Mouse (Mus musculus): ENCODE results near the gene Hes5. TPM values are rescaled to one million over a fixed set of nuclear protein-coding genes. Genes with fewer than 3 reads are reported as not detected.

Gene Hes5
- total RNA-seq, 2 experiments from 2014 or later, result not detected

DNA sequence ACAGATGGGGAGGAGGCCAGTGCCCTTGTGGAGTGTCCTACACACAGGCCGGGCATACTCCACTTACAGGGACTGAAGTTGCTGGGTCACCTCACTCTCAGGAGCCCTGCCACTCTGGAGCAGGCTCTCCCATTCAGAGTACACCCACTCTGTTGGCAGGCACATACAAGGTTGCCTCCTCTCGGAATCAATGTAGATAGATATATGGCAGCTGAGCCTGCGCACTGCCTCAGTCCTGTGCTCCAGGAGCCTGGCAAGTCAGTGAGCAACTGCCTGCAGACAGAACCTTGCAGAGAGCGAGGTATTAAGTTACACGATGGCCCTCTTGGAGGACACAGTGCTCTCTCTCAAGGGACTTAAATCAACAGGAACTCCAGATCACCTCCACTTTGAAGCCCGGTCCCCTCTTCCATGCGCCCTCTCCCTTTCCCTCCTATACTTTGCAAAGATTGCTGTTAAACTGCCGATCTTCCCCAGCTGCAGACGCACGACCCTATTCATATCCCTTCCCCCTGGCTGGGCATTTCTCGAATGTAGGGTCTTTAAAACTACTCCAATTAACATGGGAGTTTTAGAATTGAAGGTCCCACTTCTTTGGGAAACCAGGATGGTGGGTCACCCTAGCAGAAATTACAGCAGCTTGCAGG lies 2.6 kb downstream of the Hes5 start:
- no peak for ATAC-seq (replicated peaks; ENCODE audit: low FRiP score, low TSS enrichment, poor library complexity, severe bottlenecking)

DNA sequence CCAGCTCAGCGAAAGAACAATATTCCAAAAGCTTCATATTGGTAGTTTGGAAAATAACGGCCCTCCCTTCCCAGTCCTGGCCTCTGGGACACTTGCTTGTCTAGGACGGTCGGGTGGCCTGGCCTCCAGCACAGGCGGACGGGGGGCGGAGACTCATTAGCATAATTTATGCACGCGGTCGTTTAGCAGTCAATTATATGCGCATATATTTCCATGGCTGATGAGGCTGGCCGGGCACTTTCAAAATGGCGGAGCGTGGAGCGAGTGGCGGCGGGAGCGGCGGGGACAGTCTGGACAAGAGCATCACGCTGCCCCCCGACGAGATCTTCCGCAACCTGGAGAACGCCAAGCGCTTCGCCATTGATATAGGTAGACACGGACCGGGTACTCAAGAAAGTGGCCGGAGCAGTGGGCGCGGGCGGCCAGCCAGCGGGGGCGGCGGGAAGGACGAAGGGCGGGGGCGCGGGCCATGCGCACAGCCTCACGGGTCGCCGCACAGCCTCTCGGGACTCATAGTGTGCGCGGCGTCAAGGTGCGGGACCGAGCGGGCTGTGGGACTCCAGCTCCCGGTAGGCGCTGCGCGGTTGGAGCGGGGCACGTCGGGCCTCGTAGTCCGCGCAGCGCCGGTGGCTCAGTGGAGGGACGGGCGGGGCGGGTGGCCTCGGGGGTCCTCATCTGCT lies 3.3 kb downstream of the Hes5 start, which contains the start of gene Pank4:
Pank4 (plus strand) TSS at position 223 of the 680 bp plus-strand sequence.
- ATAC-seq (replicated peaks; ENCODE audit: low FRiP score, low TSS enrichment, poor library complexity, severe bottlenecking), result peak; percentile 75

DNA sequence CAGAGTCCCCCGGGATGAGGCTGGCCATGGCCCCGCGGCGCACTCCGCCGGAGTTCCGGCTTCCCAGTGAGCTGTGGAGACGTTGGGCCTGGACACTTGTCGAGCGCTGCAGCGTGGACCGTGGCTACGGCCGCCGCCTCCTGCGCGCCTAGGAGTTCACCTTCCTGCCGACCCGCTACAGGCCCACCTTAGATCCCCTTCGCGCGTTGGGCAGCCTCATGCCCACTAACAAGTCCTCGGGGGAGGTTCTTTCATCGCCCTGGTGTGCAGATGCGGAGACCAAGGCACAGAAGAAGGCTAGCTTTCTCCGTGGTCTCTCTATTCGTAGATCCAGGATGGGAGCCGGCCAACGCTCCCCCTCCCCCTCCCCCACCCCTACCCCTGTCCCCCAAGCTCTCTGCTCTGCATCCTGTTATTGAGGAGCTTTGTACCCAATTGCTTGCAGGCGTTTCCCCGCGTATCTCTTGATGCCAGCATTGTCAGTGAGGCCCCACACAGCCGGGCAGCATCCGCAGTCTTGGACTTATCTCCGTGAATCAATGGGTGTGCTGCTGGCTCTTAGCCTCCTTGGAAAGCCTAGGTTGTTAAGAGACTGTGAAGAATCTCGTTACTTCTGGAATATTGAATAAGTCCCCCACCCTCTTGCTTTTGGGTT lies 4.0 kb downstream of the Hes5 start:
- peak; percentile 71 for ATAC-seq (replicated peaks; ENCODE audit: low FRiP score, low TSS enrichment, poor library complexity, severe bottlenecking)

- ATAC-seq (replicated peaks; ENCODE audit: low FRiP score, low TSS enrichment, poor library complexity, severe bottlenecking), result no peak
Observed at GRCm38 (mm10) chr4:154965856-154966255, 5.1 kb downstream of the Hes5 start.

DNA sequence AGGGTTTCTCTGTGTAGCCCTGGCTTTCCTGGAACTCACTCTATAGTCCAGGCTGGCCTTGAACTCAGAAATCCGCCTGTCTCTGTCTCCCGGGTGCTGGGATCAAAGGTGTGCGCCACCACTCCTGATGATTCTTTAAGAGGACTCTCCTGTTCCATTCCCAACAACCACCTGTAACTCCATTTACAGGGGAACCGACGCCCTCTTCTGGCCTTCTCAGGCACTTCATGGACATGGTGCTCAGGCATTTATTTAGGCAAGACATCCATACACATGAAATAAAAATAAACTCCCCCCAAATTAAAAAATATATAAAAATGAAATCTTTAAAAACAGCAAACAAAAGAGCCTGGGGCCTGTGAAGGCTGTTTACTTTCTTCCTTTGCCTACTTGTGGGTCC lies 6.5 kb downstream of the Hes5 start:
- no peak for ATAC-seq (replicated peaks; ENCODE audit: low FRiP score, low TSS enrichment, poor library complexity, severe bottlenecking)

DNA sequence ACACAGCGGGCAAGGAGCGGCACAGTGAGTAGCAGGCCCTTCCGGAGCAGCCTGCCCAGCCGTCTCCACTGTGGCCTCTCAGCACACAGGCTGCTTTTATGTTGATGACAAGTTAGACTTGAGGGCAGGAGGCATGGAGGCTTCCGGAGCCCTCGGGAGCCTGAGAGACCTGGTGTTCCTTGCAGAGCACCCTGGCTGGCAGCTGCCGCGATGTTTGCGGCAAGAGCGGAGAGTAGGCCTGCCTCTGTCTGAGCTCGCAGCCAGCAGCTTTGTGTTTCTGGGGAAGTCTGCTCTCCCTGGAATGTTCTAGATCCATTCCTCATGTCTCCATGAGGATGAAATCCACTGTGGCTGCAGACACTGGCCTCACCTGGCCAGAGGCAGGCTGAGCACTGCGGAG lies 11.8 kb downstream of the Hes5 start:
- no peak for ATAC-seq (replicated peaks; ENCODE audit: low FRiP score, low TSS enrichment, poor library complexity, severe bottlenecking)

DNA sequence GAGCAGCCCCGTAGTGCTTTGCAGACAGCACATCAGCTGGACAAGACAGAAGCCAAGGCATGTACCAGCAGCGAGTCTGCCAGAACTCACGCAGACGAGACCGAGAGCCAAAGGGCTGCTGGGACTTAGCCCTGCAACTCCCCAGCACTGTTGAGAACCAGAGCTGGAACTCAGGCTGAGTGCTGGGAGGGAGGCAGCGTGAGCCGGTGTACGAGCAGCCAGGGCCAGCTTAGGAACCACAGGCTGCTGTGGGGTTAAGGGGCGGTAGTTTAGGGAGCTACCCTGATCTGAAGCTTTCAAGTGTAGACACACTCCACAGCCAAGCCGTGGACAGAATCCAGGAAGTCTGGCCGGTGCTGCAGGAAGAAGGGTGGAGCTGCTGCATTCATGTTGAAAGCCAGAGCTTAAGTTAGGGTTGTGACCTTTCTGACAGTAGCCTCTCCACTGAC lies 13.5 kb downstream of the Hes5 start:
- no peak for ATAC-seq (replicated peaks; ENCODE audit: low FRiP score, low TSS enrichment, poor library complexity, severe bottlenecking)

GRCm38 (mm10) chr4:154980110-154980509 lies 19.4 kb downstream of the Hes5 start:
- no peak for ATAC-seq (replicated peaks; ENCODE audit: low FRiP score, low TSS enrichment, poor library complexity, severe bottlenecking)

DNA sequence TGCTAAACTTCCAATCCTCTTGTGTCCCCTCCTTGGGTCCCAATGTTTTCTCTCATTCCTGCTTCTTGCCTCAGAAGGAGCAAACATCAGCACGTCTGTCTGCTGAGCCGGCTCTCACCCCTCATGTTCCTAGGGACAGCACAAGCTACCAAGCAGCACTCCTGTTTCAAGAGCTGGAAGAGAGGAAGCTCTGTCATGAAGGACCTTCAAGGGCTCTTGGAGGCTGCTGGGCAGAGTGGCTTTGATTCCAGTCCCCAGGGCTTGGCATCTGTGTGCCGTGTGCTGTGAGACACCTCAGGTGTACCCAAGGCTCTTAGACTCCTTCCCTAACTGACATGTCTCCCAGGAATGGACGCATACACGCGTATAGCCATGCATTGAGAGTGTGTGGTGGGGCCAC lies 20.4 kb downstream of the Hes5 start:
- peak; percentile 1; the same call in 1 of the 2 replicates for ATAC-seq (replicated peaks; ENCODE audit: low FRiP score, low TSS enrichment, poor library complexity, severe bottlenecking)

GRCm38 (mm10) chr4:154981530-154981929 lies 20.8 kb downstream of the Hes5 start:
- peak; percentile 75 for ATAC-seq (replicated peaks; ENCODE audit: low FRiP score, low TSS enrichment, poor library complexity, severe bottlenecking)

DNA sequence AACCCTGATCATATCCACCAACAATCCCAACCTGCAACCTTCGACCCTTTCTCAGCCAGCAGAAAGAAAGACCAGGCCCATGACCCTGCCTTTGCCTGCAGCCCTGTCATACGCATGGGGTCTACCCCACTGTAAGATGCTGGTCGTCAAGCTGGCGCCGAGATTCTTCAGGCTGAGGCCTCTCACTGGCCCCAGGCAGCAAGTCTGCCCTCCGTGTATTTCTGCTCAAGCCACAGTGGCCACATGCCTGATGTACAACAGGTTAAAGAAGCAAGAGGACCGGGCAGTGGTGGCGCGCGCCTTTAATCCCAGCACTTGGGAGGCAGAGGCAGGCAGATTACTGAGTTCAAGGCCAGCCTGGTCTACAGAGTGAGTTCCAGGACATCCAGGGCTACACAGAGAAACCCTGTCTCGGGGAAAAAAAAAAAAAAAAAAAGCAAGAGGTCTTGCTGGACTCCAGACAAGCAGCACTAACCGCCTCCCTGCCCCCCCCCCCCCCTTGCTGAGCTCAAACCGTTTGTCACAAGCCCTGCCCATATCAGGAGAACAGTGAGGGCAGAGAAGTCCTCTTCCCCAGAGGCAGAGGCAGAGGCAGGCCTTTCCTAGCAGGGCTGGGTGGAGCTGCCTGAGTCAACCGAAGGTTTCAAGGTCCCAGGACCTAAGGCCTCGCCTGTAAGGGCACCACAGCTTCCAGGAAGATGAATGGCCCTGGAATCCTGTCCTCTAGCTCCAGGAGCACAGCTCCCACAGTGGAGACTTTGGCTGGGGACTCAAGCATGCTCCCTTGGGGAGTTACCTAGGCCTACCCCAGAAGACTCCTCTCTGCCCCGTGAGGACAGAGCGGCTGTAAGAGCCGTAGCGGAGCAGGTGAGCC lies 21.8 kb downstream of the Hes5 start:
- 0 out of 2 replicates have a peak, but pooled peaks have one; percentile 24 for ATAC-seq (replicated peaks; ENCODE audit: low FRiP score, low TSS enrichment, poor library complexity, severe bottlenecking)

- ATAC-seq (replicated peaks; ENCODE audit: low FRiP score, low TSS enrichment, poor library complexity, severe bottlenecking), result no peak
Observed at GRCm38 (mm10) chr4:154983767-154984166, 23.0 kb downstream of the Hes5 start.

- ATAC-seq (replicated peaks; ENCODE audit: low FRiP score, low TSS enrichment, poor library complexity, severe bottlenecking), result no peak
Observed at GRCm38 (mm10) chr4:154985151-154985777, 24.5 kb downstream of the Hes5 start.

DNA sequence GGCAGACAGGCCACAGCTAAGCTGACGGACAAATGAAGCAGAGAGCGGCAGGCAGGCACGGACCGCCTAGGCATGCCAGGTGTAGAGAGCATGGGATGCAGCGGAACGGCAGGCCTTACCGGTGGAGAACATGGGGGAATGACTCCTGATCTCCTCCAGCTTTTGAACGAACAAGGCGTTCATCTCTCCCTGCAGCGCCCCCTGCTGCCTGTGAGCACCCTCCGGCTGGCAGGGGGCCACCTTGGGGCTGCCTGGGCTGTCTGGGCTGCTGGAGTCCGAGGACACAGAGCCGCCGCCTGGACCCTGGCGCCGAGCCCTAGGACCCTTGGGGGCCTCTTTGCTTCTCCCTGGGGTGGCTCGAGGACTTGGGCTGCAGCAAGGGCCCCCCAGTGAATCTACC lies 25.4 kb downstream of the Hes5 start:
- peak; percentile 51 for ATAC-seq (replicated peaks; ENCODE audit: low FRiP score, low TSS enrichment, poor library complexity, severe bottlenecking)

DNA sequence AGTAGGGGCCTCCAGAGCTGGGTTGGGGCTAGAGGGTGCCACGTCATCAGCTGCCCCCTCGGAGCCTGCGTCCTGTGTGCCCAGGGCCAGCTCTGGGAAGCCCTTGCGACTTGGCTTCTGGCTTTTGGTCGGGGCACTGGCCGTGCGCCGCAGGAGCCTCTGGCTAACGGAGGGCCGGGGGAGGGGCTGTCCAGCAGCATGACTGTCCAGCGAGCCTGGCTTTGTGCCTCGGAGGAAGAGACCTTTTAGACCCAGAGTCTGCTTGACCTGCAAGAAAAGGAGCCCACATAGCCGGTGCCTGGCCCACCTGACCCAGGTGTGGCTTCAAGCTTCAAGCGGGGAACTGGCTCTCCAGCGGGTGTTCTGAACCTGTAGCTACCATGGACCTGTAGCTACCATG lies 26.0 kb downstream of the Hes5 start:
- no peak for ATAC-seq (replicated peaks; ENCODE audit: low FRiP score, low TSS enrichment, poor library complexity, severe bottlenecking)

DNA sequence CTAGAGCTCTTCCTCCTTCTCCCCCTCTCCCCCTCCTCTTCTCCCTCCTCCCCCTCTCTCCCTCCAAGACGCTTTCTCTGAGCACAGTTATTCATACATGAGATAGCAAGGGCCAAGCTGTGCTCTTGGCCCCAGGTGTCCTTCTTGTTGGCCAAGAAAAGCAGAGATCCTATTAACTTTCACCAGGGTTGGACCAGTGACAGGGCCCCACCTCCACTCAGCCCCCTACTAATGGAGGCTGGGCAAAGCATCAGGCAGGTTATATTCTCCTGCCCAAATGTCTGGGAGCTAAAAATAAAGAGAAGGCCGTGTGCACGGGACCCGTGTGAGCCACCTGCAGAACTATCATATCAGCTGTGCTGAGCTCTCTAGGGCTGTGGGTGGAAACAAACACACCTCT lies 34.2 kb downstream of the Hes5 start:
- no peak for ATAC-seq (replicated peaks; ENCODE audit: low FRiP score, low TSS enrichment, poor library complexity, severe bottlenecking)

GRCm38 (mm10) chr4:154996572-154997154 lies 35.9 kb downstream of the Hes5 start:
- no peak for ATAC-seq (replicated peaks; ENCODE audit: low FRiP score, low TSS enrichment, poor library complexity, severe bottlenecking)

- ATAC-seq (replicated peaks; ENCODE audit: low FRiP score, low TSS enrichment, poor library complexity, severe bottlenecking), result no peak
Observed at GRCm38 (mm10) chr4:154999379-154999778, 38.7 kb downstream of the Hes5 start.

DNA sequence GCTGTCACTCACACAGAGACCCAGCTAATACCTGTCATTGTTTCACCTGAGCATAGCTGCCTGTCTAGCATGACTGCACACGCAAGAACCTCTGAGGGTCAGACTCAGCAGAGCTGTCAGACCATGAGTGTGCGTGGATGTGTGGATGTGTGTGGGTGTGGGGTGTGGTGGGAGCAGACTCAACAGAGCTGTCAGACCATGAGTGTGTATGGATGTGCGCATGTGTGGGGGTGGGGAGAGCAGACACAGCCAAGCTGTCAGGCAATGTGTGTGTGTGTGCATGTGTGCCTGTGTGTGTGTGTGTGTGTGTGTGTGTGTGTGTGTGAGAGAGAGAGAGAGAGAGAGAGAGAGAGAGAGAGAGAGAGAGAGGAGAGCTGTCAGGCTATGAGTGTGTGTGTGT lies 44.6 kb downstream of the Hes5 start:
- ATAC-seq (replicated peaks; ENCODE audit: low FRiP score, low TSS enrichment, poor library complexity, severe bottlenecking), result no peak
